Mouse (Mus musculus) brain, embryonic 14.5 days (tissue): ENCODE measurements at regions not wholly inside any gene's neighbourhood (a gene's known extent, or its start where the extent isn't known, plus 50 kb on each side); places are given as distances from the start of the nearest gene placed in this dataset.

ENCODE experiments used
- DNase-seq: peaks from one replicate; pipeline ENCODE4 v3.0.0-alpha.2; 2011; ENCODE audit warnings: low read depth
- CTCF ChIP-seq: fragments of 200-500 bp; IDR thresholded peaks from 2 replicates; pipeline ENCODE4 v1.5.1; 2012; ENCODE audit warnings: inconsistent platforms, mild to moderate bottlenecking, moderate library complexity, borderline replicate concordance; ENCODE audit not compliant: insufficient read depth, insufficient read length; ENCODE audit errors: extremely low read depth
- POLR2A ChIP-seq: fragments of 200-500 bp; IDR thresholded peaks from 2 replicates; pipeline ENCODE4 v1.6.1; 2012; ENCODE audit warnings: mild to moderate bottlenecking, inconsistent platforms, borderline replicate concordance; ENCODE audit not compliant: poor library complexity, insufficient read depth, insufficient read length, severe bottlenecking; ENCODE audit errors: extremely low read depth

- TF ChIP-seq CTCF = no peak
- no peak for TF ChIP-seq POLR2A
- no peak for DNase-seq
These were observed 63.2 kb upstream of the Bmp6 start for GRCm38 (mm10) chr13:38281712-38282111.

DNA sequence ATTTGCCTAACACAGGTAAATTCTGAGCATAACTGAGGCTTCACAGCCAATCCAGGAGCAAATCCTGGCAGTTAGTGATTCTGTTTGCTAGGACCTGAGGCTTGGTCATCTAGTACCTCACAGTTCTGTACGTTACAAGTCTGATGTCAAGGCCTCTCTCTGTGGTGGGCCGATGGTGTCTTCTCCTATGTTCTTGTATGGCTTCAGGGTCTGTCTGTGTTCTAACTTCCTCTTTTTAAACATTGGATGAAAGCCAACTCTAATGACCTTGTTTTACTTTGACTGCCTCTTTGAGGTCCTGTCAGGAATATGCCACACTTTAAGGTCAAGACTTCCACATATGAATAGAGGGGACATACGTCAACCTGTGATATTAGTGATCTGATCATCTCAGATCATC is 56.9 kb upstream of the Bmp6 start:
- DNase-seq = no peak
- TF ChIP-seq CTCF (no peak), POLR2A (no peak)

DNA sequence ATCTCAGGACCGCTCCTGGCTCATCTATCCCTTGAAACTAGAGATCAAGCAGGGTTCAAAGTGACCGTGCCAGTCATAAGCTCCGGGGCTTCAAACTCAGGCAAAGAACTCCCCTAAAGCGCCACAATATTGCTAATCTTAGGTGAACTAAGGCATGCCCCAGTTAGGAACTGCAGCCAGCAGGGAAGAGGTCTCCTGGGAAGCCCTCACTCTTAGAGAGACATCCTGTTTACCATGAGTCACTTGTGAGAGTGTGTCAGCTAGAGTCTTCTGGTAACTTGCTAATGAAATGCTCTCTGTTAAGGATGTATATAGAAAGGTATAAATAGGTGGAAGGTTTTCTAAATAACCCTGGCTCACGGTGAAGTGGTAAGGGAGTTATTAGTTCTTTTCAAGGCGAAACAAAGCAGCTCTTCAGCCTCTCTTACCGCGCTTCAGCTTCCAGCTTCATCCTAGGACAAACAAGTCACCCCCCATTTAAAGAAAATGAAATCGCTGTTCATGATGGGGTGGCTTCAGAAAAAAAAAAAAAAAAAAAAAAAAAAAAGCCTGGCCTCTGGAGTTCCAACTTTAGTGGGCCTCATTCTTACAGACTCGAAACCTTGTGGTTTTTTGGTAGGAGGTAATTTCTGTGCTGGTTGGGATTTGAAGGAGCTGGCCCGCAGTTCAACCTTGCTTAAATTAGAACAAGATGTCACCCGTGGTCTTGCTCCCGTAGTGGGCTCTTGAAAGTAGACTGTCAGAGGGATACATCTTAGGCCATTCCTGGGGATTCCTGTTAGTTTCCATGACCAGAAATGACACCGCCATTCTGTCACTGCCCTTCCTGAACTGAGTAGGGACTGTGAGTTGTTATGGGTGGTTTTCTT is 56.1 kb upstream of the Bmp6 start:
- no peak for TF ChIP-seq CTCF
- no peak for TF ChIP-seq POLR2A

DNA sequence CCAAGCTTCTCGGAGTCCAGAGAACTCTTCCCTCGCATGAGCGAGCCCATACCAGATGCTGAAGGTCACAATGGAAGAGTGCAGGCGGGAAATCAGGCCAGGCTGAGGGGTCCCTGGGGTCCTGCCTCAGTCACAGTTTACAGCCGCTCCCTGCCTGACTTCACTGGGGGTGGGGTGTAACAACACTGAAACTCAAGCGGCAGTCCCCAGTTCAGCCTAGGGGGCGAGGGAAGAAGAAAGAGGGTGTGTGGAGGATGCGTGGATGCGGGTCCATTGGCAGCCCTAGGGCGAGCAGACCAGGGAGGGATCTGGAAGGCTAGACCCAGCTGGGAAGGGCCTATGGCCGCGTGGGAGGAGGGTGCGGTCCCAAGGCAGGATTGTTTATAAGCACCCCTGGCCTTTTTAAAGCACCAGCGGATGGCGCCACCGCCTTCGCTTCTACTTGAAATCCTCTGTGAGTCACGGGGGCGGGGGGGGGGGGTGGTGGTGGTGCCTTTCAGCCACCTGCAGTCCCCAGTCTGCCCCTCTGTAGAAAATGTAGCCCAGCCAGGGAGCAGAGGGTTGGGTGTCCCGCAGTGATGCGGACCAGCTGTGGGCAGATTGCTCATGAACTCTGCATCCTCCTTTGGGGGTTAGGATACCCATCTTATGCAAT is 54.5 kb upstream of the Bmp6 start:
- DNase-seq = peak; percentile 25
- TF ChIP-seq POLR2A (no peak), CTCF (no peak)

More for the DNA sequence above, 56.1 kb upstream of the Bmp6 start:
- no peak for DNase-seq

DNA sequence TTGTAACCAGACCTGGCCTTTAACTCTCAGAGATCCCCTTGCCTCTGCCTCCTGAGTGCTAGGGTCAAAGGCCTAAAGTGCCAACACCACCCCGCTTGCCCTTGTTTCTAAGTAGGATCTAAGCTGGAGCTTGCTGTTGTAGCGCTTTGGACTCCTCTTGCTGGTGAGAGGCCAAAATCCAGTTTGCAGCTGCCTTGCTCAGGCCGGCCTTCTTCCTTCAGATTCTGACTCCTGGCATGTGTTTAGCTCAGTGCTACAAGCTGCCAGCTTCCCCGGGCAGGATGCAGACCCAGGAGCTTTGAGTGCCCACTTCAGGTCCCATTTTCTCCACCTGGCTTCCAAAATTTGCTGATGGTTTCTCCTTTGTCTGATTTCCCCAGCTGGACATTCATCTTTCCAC is 53.4 kb upstream of the Bmp6 start:
- TF ChIP-seq CTCF = no peak
- no peak for DNase-seq
